Mouse (Mus musculus) embryo, embryonic 9.5 days (tissue): ENCODE data around the gene Zbtb39.
"Not testable (repeated sequence)": the region's sequence is repeated elsewhere in the genome, so short reads cannot be mapped to it uniquely, and the experiment has no call there.

ENCODE experiments used
- DNase-seq: peaks from one replicate; pipeline ENCODE4 v3.0.0-alpha.2; 2017; ENCODE audit errors: extremely low spot score

The Zbtb39 gene

DNA sequence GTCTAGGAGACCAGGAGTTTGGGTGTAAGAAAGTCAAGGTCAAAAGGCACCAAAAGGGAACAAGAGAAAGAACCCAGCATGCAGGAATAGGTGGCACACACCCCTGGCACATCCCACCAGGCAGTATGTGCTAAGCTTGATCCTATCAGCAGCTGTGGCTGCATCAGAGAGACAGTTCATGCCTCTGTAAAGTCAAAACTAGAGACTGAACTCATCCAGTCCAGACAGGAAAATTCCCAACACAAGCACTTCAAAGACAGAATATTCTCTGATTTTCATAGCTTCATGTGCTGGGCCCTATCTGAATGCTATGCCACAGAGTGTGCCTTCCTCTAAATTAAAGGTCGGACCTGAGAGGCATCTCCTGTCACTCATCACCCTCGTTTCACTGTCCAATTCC, 1.8 kb upstream of the Zbtb39 start:
- DNase-seq, result no peak

DNA sequence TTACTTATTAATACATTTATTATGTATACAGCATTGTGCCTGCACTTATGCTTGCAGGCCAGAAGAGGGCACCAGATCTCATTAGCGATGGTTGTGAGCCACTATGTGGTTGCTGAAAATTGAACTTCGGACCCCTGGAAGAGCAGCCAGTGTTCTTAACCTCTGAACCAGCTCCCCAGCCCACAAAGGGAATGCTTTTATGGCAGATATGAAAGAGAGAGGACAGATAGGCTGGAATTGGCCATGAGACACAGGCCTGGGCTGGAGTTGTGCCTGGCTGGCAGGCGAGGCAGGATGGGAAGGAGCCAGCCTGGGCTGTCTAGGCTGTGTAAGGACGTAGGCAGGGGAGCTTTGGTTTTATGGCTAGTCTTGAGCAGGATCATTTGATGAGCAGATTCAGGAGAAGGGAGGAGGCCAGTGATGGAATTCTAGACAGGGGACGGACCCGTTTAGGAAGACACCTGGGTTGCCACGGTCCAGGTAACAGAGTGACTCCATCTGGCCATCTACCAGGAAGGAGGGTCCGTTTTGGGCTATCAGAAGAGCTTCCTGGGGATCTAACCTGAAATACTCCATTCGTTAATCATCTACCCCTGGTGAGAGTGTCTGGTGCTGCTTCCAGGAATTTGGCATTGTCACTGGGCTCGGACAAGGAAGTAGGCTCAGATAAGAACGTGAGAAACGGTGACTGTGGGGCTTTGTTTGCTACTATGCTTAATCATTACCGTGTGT, 1.0 kb upstream of the Zbtb39 start:
- DNase-seq, result no peak

DNA sequence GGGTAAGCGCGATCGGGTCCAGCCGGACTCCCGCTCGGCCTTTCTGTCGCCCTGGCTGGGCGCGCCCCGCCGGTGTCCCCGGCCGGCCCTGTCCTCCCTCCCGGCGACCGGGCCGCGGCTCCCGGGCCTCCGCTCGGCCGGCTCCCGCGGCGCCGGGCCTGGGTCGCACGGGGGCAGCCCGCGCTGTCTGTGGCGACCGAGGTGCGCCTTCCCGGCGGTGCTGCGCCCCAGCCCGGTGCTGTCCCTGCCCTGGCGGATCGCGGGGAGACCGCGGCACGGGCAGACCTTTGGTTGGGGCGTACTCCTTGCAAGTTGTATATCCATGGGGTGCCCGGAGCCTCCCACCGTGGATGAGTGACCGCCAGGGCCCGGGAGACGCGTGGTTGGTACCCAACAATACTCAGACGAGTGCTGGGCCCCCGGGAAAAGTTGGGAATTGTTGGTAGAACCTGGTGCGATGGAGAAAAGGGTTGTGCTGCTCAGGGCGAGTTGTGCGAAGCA, 373 bp downstream of the Zbtb39 start:
- DNase-seq, result no peak

DNA sequence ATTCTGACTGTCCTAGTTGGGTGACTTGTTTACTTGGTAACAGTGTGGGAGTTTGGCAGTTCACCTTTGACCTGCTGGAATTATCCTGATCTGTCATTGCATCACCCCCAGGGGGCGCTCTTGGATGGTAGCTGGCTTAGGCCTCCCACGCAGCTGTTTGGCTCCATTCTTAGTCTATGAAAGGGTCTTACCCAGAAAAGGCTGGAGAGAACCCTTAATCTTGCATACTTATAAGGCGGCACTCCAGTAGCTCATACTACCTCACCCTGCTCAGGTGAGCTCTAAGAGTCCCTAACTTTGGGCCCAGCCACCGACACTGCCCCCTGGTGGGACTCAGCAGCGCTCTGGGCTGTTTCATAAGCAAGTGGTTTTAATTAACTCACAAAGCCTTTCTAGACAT, 5.3 kb downstream of the Zbtb39 start:
- DNase-seq, result no peak

DNA sequence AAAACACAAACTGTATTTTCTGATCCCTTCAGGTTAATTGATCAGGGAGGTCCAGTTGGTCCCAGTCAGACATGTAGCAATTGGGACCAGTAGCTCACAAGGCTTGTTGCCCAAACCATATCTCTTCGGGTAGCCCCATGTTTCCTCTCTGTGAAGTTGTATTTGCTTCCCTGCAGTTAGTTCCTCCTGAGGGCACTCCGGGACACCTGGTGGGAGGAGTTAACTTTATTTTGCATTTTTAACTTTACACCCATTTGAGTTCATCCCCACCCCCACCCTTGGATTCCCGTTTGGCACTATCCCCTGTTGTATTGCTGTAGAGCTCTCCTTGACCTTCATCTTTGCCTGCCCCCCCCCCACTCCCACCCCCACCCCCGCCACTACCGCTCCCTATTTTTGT, 6.5 kb downstream of the Zbtb39 start:
- DNase-seq, result no peak

DNA sequence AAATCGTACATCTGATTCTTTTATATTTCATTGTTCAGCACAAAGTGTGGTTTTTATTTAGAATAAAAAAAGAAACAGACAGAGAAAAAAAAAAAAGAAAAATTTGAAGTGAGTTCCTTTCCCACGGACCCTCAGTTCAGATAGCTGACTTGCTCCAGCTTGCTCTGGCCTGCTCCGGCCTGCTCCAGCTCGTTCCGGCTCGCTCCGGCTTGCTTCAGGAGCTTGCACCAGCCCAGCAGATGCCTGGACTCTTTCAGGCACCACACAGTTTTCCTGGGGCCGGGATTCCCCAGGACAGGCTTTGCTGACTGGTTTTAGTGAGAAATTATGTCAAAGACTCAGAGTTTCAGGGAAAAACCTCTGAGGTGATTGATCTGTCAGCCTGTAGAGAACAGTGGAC, 7.9 kb downstream of the Zbtb39 start:
- DNase-seq, result no peak

DNA sequence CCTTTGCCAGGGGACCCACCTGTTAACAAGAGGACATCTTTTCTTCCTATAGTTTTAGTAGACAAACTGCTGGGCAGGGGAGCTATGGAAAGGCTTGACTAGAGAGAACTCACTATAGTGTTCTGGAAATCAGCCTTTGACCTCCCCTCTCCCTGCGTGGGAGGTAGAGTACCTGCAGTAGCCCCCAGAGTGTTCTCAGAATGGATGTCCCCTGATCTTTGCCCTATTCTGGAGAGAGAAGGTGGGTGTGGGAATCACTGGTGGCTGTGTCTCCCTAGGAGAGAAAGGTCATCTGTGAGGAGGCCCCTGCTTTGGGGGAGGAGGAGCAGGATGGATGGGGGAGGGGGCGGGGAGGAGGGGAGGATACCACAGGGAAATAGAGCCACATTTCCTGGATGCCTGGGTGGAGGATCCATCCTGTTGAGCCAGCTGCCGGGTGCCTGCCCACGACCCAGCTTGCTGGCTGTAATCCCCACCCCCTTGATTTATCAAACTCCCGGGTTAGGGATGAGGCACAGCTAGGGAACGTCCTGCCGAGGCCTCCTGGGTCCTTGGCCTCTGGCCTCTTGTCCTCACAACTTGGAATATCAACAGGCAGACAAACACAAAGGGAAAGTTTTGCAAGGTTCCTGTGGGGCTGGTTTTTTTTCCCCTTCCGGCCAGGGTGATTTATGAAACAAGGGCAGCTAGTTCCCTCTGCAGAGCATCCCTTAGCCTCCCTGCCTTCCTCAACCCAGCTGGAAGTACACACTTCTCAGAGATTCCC, 9.7 kb downstream of the Zbtb39 start:
- DNase-seq, result no peak

DNA sequence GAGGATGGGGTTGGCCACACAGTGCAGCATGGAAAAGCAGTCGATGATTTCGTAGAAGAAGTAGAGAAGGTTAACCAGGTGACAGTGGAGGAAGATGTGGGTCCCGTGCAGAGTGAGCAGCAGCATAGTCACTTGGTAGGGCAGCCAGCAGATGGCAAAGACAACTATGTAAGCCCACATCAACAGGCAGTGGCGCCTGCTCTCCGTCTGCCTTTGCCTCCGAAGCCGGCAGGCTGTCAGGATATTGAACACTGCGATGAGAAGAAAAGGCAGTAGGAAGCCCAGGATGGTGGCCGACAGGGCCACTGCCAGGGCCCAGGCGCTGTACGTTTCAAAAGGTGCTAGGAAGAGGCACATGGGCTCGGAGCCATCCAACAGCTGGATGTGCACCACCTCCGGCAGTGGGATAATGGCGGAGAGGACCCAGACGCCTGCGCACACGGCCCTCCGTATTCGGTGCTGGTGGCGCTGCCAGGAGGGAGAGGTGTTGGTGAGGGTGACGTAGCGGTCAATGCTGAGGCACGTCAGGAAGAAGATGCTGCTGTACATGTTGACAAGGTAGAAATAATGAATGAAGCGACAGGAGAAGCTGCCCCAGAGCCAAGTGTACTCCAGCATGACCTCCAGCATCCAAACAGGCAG, 10.9 kb downstream of the Zbtb39 start:
- DNase-seq, result no peak

DNA sequence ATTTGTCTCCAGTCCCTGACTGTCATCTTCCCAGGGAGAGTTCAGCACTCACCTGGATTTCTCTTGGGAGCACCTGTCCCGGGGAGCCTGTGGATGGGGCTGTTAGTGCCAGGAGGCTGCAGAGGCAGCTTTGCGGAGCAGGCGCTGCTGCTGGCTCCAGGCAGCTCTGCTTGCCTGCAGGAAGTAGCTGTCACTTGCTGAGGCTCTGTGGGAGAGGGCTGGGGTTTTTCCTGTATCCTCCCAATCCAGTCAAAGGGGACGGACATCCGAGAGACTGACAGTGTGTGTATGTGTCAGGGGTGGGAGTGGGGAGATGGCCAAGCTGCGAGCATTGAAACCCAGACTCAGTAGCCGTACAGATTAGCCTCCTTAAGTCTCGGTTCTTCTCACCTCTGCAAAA, 12.2 kb downstream of the Zbtb39 start, which contains the start of gene Gpr182:
Gpr182 (minus strand) TSS at position 185 of the 400 bp plus-strand sequence.
- no peak for DNase-seq

DNA sequence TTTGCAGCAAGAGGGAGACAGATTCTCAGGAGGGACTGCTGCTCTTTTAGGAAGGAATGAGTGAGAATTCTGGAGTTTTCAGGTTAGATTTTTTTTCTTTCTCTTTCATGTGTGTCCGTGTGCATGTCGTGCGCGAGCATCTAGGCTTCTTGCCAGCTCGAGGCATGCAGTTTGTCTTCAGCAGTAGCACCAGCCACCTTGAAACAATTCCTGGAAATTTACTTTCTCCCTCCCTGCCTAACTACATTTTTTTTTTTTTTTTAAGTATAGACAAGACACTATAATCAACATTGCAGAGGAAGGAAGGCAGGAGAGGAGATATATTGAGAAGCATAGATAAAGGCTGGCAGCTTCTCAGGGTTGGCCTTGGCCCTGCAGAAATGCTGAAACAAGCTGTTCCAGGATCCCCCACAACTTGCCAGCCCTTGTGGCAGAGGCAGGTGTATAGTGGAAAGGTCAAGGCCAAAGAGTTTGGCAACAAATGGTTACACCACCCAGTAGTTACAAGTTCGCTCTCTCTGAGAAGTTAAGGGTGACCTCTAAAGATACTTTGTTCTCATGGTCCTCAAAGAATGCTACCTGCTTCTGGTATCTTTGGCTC, 15.3 kb downstream of the Zbtb39 start:
- no peak for DNase-seq

DNA sequence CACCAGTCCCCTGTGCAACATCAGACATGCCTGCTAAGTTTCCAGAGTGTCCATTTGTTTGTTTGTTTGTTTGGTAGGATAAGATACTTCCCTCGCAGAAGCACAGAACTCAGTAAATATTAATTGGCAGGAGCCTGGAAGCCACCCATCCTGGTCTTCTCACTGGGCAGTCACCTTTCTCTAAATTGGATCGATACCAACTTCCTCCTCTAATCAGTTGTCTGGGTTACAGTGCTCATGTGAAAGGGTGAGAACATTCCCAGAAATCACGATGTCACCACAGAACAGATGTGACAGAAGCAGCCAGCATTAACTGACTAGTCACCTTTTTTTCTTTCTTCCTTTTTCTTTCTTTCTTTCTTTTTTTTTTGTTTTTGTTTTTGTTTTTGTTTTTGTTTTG, 15.9 kb downstream of the Zbtb39 start:
- no peak for DNase-seq

DNA sequence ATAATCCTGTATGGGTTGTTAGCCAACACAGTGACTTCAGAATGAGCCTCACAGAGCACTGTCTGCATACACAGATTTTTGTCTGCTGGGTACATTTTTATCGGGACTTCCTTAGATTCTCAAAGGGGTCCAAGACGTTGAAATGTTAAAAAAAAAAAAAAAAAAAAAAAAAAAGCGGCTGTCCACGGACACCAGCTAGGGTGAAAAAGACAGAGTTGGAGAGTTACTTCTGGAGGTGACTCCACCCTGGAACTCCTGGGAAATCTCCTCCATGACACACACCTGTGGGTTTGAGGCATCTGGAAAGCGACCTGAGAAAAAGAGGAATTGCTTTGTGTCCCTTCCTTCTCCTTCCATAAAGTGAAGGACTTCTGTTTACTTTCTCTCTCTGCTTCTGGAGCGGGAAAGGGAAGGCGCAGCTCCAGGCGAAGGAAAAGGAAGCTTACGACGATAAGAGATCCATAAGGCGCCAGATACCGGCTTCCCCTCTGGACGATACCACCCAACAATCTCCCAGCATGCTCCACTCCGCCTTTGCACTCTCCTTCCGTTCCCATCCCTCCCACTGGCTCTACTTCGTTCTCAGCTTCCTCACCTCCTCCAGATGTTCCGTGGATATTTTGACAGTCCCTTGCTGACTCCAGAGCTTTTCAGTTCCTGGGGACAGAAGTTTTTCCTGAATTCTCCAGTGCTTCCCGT, 16.6 kb downstream of the Zbtb39 start:
- no peak for DNase-seq

DNA sequence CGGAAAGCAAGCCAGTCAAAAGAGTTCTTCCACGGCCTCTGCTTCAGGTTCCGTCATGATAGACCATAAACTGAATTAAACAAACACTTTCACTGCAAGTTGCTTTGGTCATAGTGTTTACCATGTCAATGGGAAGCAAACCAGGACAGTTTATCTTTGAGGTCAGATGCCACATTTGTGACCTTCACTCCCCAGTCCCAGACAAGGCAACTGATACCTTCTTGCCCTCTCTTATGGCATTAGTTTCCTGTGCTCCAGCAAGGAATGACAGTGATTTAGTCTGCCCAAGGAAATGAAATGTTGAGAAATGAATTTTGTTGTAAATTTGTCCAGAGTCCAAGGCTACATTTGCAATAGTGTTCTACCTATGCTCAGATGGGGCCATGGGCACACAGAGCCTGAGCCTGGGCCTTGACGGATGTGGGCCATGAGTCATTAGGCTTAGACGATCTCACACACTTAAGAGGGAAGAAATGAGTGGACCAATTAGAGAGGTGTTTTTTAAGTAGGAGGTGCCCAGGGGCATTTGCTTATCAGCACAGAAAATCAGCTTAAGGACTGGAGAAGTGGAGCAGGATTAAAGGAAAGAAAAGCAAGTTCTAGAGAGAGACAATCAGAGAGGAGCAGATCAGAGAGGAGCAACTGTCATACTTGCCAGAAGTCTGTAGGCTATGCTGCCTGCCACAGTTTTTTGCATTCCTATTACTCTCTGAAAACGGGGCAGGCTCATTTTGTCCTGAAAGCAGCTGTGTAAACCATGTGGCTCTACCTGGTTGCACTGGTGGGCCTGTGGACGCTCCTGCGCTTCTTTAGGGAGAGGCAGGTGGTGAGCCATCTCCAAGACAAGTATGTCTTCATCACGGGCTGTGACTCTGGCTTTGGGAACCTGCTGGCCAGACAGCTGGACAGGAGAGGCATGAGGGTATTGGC, 20.1 kb downstream of the Zbtb39 start, which contains the start of the genes Rdh1 and Rdh16f1:
Rdh1 (plus strand) TSS at position 541 of the 930 bp plus-strand sequence.
Rdh16f1 (plus strand) TSS at position 607 of the 930 bp plus-strand sequence.
- no peak for DNase-seq

DNA sequence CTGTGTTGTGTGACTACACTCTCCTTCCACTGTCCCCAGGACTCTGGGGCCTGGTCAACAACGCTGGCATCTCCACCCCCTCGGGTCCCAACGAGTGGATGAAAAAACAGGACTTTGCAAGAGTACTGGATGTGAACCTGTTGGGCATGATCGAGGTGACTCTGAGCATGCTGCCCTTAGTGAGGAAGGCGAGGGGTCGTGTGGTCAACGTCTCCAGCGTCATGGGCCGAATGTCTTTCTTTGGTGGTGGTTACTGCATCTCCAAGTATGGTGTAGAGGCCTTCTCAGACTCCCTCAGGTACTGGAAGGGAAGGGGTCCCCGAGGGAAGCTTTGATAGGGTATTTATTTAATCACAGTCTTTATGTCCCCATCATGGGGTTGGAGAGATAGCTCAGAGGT, 23.6 kb downstream of the Zbtb39 start:
- DNase-seq, result not testable (repeated sequence)

DNA sequence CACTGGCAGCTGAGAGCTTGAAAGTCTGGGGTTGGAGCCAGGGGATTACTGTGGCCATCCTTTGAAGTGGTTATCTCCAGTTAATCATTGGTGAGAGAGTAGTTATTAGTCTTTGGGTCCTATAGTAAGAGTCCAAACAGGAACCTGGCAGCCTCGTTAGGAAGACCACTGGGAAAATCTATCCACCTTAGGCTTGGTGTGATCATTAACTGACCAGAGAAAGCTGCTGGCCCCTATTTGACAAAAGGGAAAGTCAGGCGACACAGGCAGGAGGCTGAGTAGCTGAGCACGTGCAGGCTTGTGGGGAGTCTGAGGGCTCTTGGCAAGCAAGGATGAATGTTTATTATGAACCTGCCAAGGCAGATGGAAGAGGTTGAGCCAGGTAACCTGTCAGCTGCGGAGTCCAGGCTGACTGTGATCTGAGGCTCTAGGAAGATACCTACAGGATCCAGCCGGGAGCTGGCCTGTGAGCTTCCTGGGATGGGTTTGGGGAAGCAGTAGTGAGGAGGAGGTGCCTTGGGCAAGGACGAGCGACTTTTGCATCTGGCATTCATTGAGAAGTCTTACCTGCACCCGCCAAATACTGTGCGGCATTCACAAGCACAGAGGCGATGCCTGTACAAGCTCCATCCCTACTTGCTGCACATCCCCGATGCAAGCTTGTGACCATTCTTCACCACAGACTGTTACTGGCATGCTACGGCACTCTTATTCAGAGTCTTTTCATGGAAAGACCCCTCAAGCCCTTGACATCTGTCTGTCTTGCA, 24.8 kb downstream of the Zbtb39 start:
- no peak for DNase-seq

DNA sequence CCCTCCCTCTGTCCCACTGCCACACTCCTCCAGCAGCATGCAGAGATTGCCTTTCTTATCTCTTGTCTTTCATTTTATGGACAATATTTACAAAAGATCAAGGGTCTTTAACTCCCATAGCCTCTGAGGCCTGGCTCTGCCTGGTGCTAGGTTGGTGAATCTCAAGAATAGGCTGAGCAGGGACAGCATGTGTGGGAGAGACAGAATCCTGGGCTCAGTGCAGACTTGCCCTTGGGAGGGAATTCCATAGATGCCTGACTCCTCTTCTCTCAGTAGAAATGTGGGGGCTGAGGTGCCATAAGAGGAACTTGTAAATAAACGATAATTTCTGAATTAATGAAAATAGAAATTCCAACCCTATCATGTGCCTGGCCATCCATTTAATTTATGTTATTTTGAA, 27.2 kb downstream of the Zbtb39 start:
- DNase-seq, result no peak

DNA sequence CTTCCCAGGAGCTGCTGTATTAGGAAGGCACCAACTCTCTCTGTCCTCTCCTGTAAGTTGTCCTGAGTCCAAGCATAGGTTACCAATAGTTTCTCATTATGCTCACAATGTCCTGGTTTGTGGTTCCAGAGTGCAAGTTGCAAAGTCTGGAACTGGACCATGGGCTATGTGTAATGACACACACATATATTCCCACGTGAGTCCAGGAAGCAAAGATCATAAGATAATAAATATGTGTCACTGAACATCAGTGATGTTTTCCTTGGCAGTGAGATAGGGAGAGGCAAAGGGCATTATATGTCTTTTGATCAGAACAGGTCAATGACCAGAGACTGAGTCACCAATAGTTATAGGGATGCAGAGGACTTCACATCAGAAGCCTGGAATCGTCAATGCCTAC, 36.7 kb downstream of the Zbtb39 start, which contains the start of gene Rdh9:
Rdh9 (plus strand) TSS at position 376 of the 400 bp plus-strand sequence.
- no peak for DNase-seq

DNA sequence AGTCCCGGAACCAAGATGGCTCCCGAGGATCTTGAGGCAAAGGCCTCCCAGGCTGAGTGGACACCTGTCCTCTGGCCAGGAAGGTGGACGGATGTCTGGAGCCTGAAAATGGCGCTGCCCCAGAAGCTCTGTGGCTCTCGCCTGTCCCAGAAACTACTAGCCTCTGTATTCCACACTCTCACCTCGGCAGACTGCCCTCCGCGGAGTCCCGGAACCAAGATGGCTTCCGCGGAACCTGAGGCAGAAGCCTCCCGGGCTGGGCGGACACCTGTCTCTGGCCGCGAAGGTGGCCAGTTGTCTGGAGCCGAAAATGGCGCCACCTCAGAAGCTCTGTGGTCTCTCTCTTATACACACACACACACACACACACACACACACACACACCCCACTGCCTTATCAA, 43.0 kb downstream of the Zbtb39 start:
- DNase-seq, result not testable (repeated sequence)

DNA sequence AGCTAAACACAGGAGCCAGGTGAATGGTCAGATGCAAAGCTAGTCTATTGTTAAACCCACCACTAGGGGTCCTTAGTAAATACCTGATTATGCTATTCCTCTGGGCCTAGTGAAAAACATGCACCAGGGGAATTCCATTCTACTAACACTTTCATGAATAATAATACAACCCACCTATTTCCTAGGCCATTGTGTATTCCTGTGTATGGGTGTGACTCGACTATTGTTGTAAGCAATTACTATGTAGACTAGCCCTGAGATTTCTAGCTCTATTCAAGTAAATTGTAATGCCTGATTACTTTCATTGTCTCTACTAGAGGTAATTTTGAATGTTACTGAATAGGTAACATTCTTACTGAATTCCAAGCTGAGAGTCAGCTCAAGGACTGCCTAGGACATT, 46.1 kb downstream of the Zbtb39 start:
- not testable (repeated sequence) for DNase-seq
